Mouse (Mus musculus) E14TG2a.4 (cell line): ENCODE results near the gene Pabpc4.

Source experiments
- CTCF ChIP-seq: conservative IDR thresholded peaks from 2 replicates; pipeline ENCODE4 v1.5.1; 2014; ENCODE audit warnings: low read length
- NANOG ChIP-seq: IDR thresholded peaks from 2 replicates; pipeline ENCODE4 v1.6.1; 2014; ENCODE audit warnings: borderline replicate concordance, low read length, mixed read lengths
- POU5F1 ChIP-seq: IDR thresholded peaks from 2 replicates; pipeline ENCODE4 v1.6.1; 2014; ENCODE audit warnings: low read length, borderline replicate concordance

GRCm38 (mm10) chr4:123323534-123323933, 61.4 kb downstream of the Pabpc4 start, which contains the start of gene Oxct2a:
- TF ChIP-seq CTCF: no peak
- no peak for TF ChIP-seq POU5F1
- no peak for TF ChIP-seq NANOG
